Mouse (Mus musculus): Measurements from ENCODE around the gene Gm20795.
"Not testable (repeated sequence)": the region's sequence is repeated elsewhere in the genome, so short reads cannot be mapped to it uniquely, and the experiment has no call there.

Gene Gm20795

GRCm38 (mm10) chrY:40804614-40805013, at the start of gene Gm20795:
Gene Gm20795 (plus strand): TSS chrY:40804914.
- POLR2A ChIA-PET, CTCF ChIA-PET: not testable (repeated sequence)

GRCm38 (mm10) chrY:40775665-40776064, 29.0 kb upstream of the Gm20795 start, which contains the start of gene Gm21797:
Gene Gm21797 (minus strand): TSS chrY:40775765.
- POLR2A ChIA-PET, CTCF ChIA-PET: not testable (repeated sequence)

Data from embryonic stem cell, embryonic (primary cell).